Mouse (Mus musculus) liver, postnatal 0 days (tissue): Measurements from ENCODE around the gene Zfp72.

Experiments used
- CTCF ChIP-seq: sonication (generic); IDR thresholded peaks from 2 replicates; pipeline ENCODE4 v1.5.1; 2016; ENCODE audit warnings: antibody characterized with exemption, low read depth
- EP300 ChIP-seq: IDR thresholded peaks from 2 replicates; pipeline ENCODE4 v1.6.1; 2016; ENCODE audit warnings: antibody characterized with exemption, low read depth, mild to moderate bottlenecking

- peak; percentile 80 for TF ChIP-seq CTCF
- no peak for TF ChIP-seq EP300
These were observed 49.6 kb downstream of the Zfp72 start for GRCm38 (mm10) chr13:74341036-74341435.
